Mouse (Mus musculus) T-helper 2 cell (primary cell): Measurements from ENCODE around the gene Mars2.

Experiments
- in situ Hi-C: fragments of 300-600 bp; cut with MboI, MseI; formaldehyde crosslinking; loops from one replicate; pipeline ENCODE4 v1.15.1; 2025; ENCODE audit warnings: high pct_unique_total_duplicates

Mars2 gene

DNA sequence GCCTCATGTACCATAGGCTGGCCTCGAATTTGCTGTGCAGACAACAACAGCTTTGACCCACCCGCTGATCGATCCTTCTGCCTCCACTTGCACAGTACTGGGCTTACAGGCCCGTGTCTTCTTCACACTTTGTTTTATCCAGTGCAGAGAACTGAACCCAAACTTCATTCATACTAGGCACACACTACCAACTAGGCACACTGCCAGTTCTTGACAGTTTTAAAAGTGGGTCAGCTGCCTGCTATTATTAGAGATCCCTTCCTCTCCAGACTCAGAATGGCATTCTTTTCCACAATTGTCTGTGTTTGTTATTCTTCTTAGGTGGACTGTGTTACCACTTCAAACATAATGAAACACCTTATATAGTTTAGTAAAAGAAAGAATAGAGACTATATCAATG is 15.6 kb upstream of the Mars2 start:
- in situ Hi-C loops, result no loop called here

GRCm38 (mm10) chr1:55223026-55223425 is 14.0 kb upstream of the Mars2 start:
- in situ Hi-C loops, result no loop called here

DNA sequence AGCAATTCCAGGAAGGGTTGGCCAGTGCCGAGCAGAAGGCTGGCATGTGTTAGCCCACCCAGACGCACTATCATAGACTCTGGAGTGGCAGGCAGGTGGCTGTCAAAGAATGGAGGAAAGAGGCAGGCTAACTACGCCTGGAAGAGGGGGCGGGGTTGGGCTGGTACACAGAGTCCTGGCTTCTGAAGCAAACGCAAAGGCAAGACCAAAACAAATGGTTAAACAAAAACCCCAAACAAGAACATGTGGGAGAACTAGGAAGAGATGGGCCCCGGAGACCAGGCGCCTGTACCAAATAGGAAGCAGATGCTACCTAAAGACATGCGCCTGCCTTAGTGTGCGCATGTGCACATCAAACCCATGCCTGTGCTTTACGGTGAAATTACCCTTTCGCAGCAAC is 12.9 kb upstream of the Mars2 start:
- in situ Hi-C loops, result no loop called here

GRCm38 (mm10) chr1:55225398-55225797 is 11.6 kb upstream of the Mars2 start:
- in situ Hi-C loops, result no loop called here

- in situ Hi-C loops, result no loop called here
Measured at GRCm38 (mm10) chr1:55226011-55226857, 10.7 kb upstream of the Mars2 start, which contains the start of gene Rftn2. Gene Rftn2, minus strand, starts transcription at chr1:55226782.

DNA sequence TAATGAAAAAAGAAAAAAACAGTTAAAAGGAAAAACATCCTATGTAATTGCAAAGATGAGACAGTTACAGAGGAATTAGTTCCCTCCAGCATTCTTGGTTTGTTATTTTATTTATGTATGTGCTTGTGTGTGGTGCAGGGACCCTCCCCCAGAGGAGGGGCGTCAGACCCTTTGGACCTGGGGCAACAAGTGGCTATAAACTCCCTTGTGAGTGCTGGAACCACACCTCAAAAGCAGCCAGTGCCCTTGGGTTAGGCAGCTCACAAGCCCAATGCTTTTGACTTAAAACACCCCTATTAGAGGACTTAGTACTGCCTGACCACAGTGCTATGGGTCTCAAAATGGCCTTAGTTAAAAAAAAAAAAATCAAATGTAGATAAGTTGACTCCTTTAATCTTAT is 9.6 kb upstream of the Mars2 start:
- in situ Hi-C loops, result no loop called here

GRCm38 (mm10) chr1:55228256-55228884 is 8.6 kb upstream of the Mars2 start:
- in situ Hi-C loops, result no loop called here

DNA sequence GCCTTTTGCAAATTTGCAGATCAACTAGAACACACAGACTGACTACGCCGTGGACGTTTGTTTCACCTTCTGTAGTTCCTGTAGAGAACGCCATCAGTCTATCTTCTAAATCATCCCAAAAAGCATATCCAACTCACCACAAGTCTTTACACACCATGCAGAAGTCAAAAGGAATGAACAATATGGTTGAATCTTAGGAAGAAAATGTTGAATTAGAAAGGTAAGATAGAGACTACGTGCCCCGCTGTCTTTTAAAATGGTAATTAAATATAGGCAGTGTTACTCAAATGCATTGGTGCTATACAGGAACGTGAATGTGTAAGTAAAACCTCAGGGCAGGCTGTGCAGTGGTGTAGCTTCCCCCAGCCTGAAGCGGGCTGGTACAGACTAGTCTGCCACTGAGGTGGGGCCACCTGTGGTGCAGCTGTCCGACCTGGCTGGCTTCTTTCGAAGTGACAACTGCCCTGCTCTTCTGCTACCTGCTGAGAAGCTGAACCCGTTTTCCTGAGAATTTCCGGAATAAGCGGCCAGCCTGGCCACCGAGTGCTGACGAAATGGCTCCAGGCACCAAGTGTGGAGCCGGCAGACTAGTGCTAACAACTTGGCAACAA is 2.0 kb upstream of the Mars2 start:
- in situ Hi-C loops, result loop anchor here (5.0 kb wide), 1 partner anchor 147 kb away; no protein-coding TSS in a partner anchor

DNA sequence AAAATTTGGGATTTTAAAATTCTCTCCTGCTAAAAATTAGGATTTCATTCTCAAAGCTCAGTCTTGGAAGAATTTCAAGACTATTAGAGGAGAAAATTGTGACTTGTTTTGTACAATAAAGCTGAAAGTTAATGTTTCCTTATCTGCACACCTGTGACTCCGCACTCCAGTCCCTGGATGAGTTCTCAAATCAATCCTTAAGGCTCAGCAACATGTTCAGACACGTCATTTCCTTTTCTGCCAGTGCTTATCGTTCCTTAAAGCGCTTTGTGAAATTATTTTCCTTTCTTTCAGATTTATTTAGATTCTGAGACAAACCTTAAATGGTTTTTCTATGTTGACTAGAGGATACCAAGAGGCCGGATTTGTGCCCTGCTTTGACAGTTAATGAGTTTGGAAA is 490 bp upstream of the Mars2 start:
- in situ Hi-C loops, result loop anchor here (5.0 kb wide), 1 partner anchor 146 kb away; no protein-coding TSS in a partner anchor

DNA sequence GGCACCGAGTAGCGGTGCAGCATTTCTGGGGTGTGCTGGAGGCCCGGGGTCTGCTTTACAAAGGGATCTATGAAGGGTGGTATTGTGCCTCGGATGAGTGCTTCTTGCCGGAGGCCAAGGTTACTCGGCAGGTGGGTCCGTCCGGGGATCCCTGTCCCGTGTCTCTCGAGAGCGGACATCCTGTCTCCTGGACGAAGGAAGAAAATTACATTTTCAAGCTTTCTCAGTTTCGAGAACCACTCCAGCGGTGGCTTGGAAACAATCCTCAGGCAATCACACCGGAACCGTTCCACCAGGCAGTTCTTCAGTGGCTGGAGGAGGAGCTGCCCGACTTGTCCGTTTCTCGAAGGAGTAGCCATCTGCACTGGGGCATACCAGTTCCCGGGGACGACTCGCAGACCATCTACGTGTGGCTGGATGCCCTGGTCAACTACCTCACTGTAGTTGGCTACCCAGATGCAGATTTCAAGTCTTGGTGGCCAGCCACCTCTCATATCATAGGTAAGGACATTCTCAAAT is 725 bp downstream of the Mars2 start:
- in situ Hi-C loops, result loop anchor here (5.0 kb wide), 1 partner anchor 145 kb away; no protein-coding TSS in a partner anchor

DNA sequence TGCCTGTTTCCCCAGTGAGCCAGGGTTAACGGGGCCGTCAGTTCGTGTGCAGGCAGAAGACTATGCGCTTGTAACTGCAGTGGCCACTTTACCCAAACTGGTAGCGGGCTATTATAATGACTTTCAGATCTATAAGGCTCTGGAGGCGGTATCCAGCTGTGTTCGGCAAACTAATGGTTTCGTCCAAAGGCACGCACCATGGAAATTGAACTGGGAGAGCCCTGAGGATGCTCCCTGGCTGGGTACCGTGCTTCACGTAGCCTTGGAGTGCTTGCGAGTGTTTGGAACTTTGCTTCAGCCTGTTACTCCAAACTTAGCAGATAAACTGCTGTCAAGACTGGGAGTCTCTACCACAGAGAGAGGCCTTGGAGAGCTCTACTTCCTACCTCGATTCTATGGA is 1.5 kb downstream of the Mars2 start:
- in situ Hi-C loops, result loop anchor here (5.0 kb wide), 1 partner anchor 144 kb away; no protein-coding TSS in a partner anchor

DNA sequence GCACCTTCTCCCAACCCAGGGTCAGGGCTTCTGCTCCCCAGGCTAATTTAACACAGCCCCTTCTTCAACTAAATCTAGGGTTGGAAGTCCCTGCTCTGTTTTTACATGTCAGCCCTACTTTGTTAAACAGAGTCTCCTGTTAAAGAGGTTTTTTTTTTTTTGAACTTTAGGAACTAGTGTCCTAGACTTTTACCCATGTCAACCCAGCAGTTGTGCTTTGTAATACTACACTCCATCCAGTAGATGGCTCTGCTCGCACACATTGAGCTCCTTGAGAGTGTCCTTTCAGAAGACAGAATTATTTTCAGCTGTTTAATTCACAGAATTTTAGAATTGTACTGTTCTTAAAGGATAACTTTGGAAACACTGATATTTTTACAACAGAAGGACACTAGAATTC is 2.3 kb downstream of the Mars2 start:
- in situ Hi-C loops, result loop anchor here (5.0 kb wide), 1 partner anchor 143 kb away; no protein-coding TSS in a partner anchor

GRCm38 (mm10) chr1:55246374-55246773 is 9.4 kb downstream of the Mars2 start:
- in situ Hi-C loops, result no loop called here

DNA sequence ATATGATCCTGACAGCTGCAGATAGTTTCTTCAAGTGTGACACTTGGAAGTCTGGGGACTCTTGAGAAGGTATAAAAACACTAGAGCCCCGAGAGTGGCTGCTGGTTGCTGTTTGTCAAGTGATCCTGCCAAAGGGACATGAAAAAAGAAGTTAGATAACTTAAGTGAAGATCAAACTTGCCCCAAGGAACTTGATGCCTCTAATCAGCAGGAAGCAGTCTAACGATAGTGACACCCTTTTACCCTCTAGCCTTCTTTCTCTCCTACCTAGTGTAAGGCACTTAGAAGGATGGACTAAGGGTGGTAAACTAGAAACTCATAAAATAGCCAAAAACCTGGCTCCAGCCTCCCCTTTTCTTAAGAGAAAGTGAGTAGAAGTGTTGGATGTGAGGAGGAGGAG is 27.4 kb downstream of the Mars2 start:
- in situ Hi-C loops, result no loop called here

- in situ Hi-C loops, result no loop called here
Measured at GRCm38 (mm10) chr1:55265447-55265846, 28.5 kb downstream of the Mars2 start.

DNA sequence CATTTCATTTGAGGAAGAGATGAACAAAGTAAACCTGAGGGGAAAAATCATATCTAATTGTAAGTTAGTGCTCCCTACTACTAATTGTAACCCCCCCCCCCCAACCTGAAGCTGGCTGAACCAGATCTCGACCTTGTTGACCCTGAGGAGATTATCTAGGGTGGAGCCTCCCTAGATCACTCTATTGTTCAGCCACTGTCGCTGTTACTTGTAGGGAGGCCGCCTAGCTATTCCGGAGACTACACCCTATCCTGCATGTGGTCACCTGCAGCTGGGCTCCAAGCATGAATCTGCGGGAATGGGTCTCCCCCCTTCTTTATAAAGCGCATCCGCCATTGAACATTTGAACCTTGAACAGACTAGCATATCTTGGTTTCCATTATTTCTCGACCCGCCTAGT is 42.1 kb downstream of the Mars2 start:
- in situ Hi-C loops, result no loop called here
